Mouse (Mus musculus) testis, postnatal 10 days (tissue): ENCODE measurements around the gene Ttc23.

Experiments
- DNase-seq: peaks from one replicate; pipeline ENCODE4 v3.0.0; 2021; ENCODE audit warnings: low spot score

The Ttc23 gene

GRCm38 (mm10) chr7:67647277-67647676 lies at the start of gene Ttc23:
TSS of gene Ttc23 (plus strand) at chr7:67647410.
- DNase-seq: no peak

GRCm38 (mm10) chr7:67598050-67598449 lies 49.2 kb upstream of the Ttc23 start:
- peak; percentile 58 for DNase-seq

GRCm38 (mm10) chr7:67605114-67605513 lies 42.1 kb upstream of the Ttc23 start:
- no peak for DNase-seq

GRCm38 (mm10) chr7:67606250-67606649 lies 41.0 kb upstream of the Ttc23 start:
- no peak for DNase-seq

GRCm38 (mm10) chr7:67607669-67608347 lies 39.4 kb upstream of the Ttc23 start:
- no peak for DNase-seq

- no peak for DNase-seq
Measured at GRCm38 (mm10) chr7:67608348-67609024, 38.7 kb upstream of the Ttc23 start.

GRCm38 (mm10) chr7:67613795-67614463 lies 33.3 kb upstream of the Ttc23 start:
- DNase-seq: no peak

- no peak for DNase-seq
Measured at GRCm38 (mm10) chr7:67614464-67614861, 32.7 kb upstream of the Ttc23 start.

GRCm38 (mm10) chr7:67616890-67617289 lies 30.3 kb upstream of the Ttc23 start:
- DNase-seq: no peak

GRCm38 (mm10) chr7:67617646-67618045 lies 29.6 kb upstream of the Ttc23 start:
- DNase-seq: no peak

GRCm38 (mm10) chr7:67618316-67618715 lies 28.9 kb upstream of the Ttc23 start:
- DNase-seq: no peak

- no peak for DNase-seq
Measured at GRCm38 (mm10) chr7:67619836-67620235, 27.4 kb upstream of the Ttc23 start.

GRCm38 (mm10) chr7:67622151-67622550 lies 25.1 kb upstream of the Ttc23 start:
- no peak for DNase-seq

GRCm38 (mm10) chr7:67626671-67627070 lies 20.5 kb upstream of the Ttc23 start:
- no peak for DNase-seq

GRCm38 (mm10) chr7:67629681-67630080 lies 17.5 kb upstream of the Ttc23 start:
- DNase-seq: no peak

GRCm38 (mm10) chr7:67630817-67631216 lies 16.4 kb upstream of the Ttc23 start:
- peak; percentile 84 for DNase-seq

- DNase-seq: peak; percentile 54
Measured at GRCm38 (mm10) chr7:67632380-67632779, 14.8 kb upstream of the Ttc23 start.

GRCm38 (mm10) chr7:67634210-67634609 lies 13.0 kb upstream of the Ttc23 start:
- DNase-seq: no peak

GRCm38 (mm10) chr7:67636161-67636560 lies 11.0 kb upstream of the Ttc23 start:
- DNase-seq: no peak

GRCm38 (mm10) chr7:67639006-67639405 lies 8.2 kb upstream of the Ttc23 start:
- DNase-seq: no peak

- no peak for DNase-seq
Measured at GRCm38 (mm10) chr7:67642955-67643354, 4.3 kb upstream of the Ttc23 start.

- no peak for DNase-seq
Measured at GRCm38 (mm10) chr7:67644291-67644690, 2.9 kb upstream of the Ttc23 start.
